Mouse (Mus musculus) neural tube, embryonic 15.5 days (tissue): ENCODE results near the gene Cdh22. TPM values are rescaled to one million over a fixed set of nuclear protein-coding genes. Genes with fewer than 3 reads are reported as not detected.

Experiments
- ATAC-seq: fragments of 200-750 bp; cut with Nextera tagmentation; 2 replicates; pipeline ENCODE4 v1.8.0; 2017; ENCODE audit warnings: mild to moderate bottlenecking, moderate TSS enrichment, moderate library complexity; ENCODE audit not compliant: low FRiP score
- H3K27ac ChIP-seq: fragments of 300-500 bp; sonication (generic); replicated peaks from 2 replicates; pipeline ENCODE4 v1.5.1; 2015; ENCODE audit warnings: mild to moderate bottlenecking, inconsistent platforms
- H3K27me3 ChIP-seq: fragments of 300-500 bp; sonication (generic); replicated peaks from 2 replicates; pipeline ENCODE4 v1.6.1; 2015; ENCODE audit warnings: inconsistent platforms
- H3K36me3 ChIP-seq: fragments of 300-500 bp; sonication (generic); 2 replicates; pipeline ENCODE4 v1.6.1; 2015; ENCODE audit warnings: inconsistent platforms
- H3K4me1 ChIP-seq: fragments of 300-500 bp; sonication (generic); 2 replicates; pipeline ENCODE4 v1.6.1; 2015; ENCODE audit warnings: inconsistent platforms
- H3K4me2 ChIP-seq: fragments of 300-500 bp; sonication (generic); 2 replicates; pipeline ENCODE4 v1.6.1; 2015; ENCODE audit warnings: inconsistent platforms, mild to moderate bottlenecking, moderate library complexity
- H3K4me3 ChIP-seq: fragments of 300-500 bp; sonication (generic); replicated peaks from 2 replicates; pipeline ENCODE4 v1.5.1; 2015; ENCODE audit warnings: mild to moderate bottlenecking, inconsistent platforms
- H3K9ac ChIP-seq: fragments of 300-500 bp; sonication (generic); replicated peaks from 2 replicates; pipeline ENCODE4 v1.6.1; 2015; ENCODE audit warnings: mild to moderate bottlenecking, inconsistent platforms
- H3K9me3 ChIP-seq: fragments of 300-500 bp; sonication (generic); replicated peaks from 2 replicates; pipeline ENCODE4 v1.6.1; 2016; ENCODE audit warnings: inconsistent platforms
- WGBS: fragments of 180-500 bp; shearing (Covaris S2); methylation state at CpG from one replicate; pipeline ENCODE4 v1.1.7; 2015; ENCODE audit warnings: mixed read lengths; 5-methylcytosine and 5-hydroxymethylcytosine counted together
- polyA plus RNA-seq: library from polyadenylated mRNA; unstranded; fragments of >200 nt; fragmentation: Nextera tagmentation; extraction: Ambion mirVana; gene quantifications from 2 replicates; pipeline ENCODE4 v1.2.1, GENCODE M21; 2015

Cdh22 gene
- polyA plus RNA-seq, 1 experiment from 2014 or later, result 15.2 TPM

DNA sequence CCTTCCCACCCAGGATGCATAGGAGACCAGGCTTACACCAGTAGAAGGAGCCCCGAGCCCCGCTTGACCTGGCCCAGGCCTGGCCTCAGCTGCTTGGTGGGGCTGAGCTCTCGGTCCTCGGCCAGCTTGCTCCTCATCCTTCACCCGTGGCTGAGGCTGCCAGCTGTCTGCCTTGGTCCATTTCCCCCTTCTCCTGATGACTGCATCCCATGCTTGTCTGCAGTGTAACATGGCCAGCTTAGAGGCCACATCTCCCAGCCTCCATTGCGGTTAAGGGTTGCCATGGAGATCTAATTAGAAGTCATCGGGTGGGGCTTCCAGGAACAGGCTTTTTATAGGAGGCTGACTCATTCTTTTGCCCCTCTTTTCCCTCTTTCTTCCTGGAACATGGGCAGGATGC, 29.2 kb upstream of the Cdh22 start:
- no peak for ATAC-seq
- Histone ChIP-seq H3K36me3 (no peaks in the 10 kb centered on the region), H3K27ac (no peak overlapping the region), H3K4me3 (no peak overlapping the region), H3K27me3 (peaks cover 19% of the 10 kb centered on the region), H3K9me3 (no peaks in the 10 kb centered on the region), H3K9ac (no peak overlapping the region), H3K4me2 (no peak overlapping the region), H3K4me1 (peaks cover 23% of the 10 kb centered on the region)
- WGBS, result 44% methylated on average over 7 of the region's 7 CpGs

DNA sequence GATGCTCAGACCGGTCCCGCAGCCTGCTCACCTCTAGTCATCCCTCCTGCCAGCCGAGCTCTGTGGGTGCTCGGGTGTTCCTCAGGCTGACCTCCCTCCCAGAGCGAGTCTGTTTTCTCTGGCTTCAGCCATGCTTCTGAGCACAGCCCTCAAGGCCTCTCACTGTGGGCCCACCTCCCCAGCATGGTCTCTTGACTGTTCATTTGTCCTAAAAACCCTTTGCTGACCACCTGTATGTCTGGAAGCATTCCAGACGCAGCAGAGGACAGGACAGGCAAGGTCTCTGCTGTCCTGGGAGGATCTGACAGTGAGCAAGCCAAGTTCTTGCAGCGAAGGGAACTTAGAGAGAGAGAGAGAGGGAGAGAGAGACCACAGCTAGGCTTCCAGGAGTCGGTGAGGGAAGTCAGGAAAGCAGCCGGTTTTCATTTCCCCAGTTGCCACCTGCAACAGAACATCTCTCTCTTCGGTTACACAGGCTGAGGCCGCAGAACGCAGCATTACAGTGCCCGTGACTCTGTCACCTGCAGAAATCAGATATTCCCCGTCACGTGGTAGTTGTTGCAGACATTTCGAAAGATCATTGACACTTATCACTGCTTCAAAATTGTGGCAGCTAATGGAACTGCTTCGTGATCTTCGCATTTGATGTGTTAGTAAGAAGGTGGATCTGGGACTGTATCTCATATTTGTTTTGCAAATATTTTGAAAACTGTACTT, 27.8 kb upstream of the Cdh22 start:
- no peak overlapping the region for H3K4me2 ChIP-seq
- H3K27me3 ChIP-seq, result peaks cover 23% of the 10 kb centered on the region
- H3K4me1 ChIP-seq, result peaks cover 28% of the 10 kb centered on the region
- ATAC-seq, result no peak
- H3K9me3 ChIP-seq, result no peaks in the 10 kb centered on the region
- H3K4me3 ChIP-seq, result no peak overlapping the region
- H3K27ac ChIP-seq, result no peak overlapping the region
- no peaks in the 10 kb centered on the region for H3K36me3 ChIP-seq
- 72% methylated on average over 18 of the region's 18 CpGs for WGBS
- no peak overlapping the region for H3K9ac ChIP-seq

DNA sequence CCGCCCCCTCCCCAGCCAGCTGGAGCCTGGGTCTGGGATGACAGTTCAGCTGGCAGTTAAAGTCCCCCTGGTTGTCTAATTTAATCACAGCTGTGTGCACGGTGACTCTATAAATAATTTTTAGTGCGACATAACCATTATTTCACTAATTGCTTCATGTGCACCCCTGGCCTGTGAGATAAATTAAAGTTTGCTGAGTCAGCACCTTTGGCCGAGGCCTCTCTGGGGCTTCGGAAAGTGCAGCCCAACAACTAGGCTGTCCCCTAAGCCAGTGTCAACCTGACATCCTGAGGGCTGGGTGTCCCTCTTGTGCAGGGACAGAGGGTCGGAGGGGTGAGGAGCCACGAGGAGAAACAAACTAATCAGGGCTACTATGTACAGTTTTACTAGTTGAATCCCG, 25.2 kb upstream of the Cdh22 start:
- Histone ChIP-seq H3K4me1 (peaks cover 22% of the 10 kb centered on the region), H3K9me3 (no peaks in the 10 kb centered on the region), H3K4me2 (no peak overlapping the region)

DNA sequence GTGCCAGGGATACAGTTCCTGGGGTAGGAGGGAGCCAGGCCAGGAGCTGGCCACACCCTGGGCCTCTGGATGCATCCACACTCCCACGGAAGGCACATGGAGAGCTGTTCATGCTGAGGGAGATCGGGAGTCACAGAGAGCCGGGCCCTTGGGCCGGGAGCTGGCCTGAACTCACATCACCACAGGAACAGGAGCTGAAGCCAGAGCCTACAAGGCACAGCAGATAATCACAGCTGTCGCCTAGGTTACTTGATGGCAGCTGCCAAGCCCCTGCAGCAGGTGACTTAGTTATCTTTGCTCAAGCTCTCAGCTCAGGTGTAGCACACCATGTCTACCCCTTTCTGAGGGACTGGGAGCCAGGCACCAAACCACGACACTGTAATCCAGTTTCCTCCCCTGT, 23.7 kb upstream of the Cdh22 start:
- no peak overlapping the region for H3K4me2 ChIP-seq
- 68% methylated on average over 6 of the region's 6 CpGs for WGBS
- no peak for ATAC-seq
- no peaks in the 10 kb centered on the region for H3K9me3 ChIP-seq
- H3K27ac ChIP-seq, result no peak overlapping the region
- H3K9ac ChIP-seq, result no peak overlapping the region
- no peaks in the 10 kb centered on the region for H3K36me3 ChIP-seq
- H3K27me3 ChIP-seq, result peaks cover 52% of the 10 kb centered on the region
- H3K4me3 ChIP-seq, result no peak overlapping the region
- H3K4me1 ChIP-seq, result peaks cover 29% of the 10 kb centered on the region

More for the DNA sequence above, 25.2 kb upstream of the Cdh22 start:
- Histone ChIP-seq H3K27ac (no peak overlapping the region), H3K9ac (no peak overlapping the region), H3K36me3 (no peaks in the 10 kb centered on the region), H3K27me3 (peaks cover 39% of the 10 kb centered on the region), H3K4me3 (no peak overlapping the region)
- ATAC-seq, result 0 out of 2 replicates have a peak, but pooled peaks have one; percentile 35
- WGBS, result 43% methylated on average over 8 of the region's 8 CpGs

DNA sequence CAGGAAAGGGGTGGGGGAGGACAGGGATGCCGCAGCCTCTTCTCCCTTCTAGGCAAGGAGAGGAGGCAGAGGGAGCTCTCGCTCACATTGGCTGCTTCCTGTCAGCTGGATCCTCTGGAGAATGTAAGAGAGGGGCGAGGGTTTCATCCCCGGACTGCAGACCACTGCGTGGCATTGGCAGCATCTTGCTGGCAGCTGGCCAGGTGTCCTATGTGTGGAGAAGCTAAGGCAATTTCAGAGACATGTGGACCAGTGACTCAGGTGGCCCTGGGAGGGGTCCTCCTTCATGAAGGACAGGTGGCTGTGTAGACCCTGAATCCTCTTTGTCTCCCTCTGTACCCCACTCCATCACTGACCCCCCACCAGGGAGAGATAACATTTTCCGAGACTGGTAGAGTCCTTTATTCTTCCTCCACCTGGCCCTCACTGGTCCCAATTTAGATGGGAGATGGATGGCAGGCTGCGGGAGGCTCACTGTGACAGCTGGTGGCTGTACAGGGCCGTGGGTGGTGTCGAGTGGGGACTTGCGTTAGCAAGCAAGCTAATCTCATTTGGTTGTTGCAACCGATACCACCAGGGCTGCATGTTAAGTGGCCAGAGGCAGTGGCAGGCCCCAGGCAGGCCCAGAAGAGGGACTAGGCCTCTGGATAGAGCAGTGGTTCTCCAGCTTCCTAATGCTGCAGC, 22.6 kb upstream of the Cdh22 start:
- Histone ChIP-seq H3K4me3 (no peak overlapping the region), H3K27ac (no peak overlapping the region), H3K36me3 (no peaks in the 10 kb centered on the region), H3K4me1 (peaks cover 29% of the 10 kb centered on the region), H3K9me3 (no peaks in the 10 kb centered on the region), H3K4me2 (no peak overlapping the region), H3K9ac (no peak overlapping the region), H3K27me3 (peaks cover 56% of the 10 kb centered on the region)
- 36% methylated on average over 11 of the region's 11 CpGs for WGBS
- ATAC-seq, result no peak

DNA sequence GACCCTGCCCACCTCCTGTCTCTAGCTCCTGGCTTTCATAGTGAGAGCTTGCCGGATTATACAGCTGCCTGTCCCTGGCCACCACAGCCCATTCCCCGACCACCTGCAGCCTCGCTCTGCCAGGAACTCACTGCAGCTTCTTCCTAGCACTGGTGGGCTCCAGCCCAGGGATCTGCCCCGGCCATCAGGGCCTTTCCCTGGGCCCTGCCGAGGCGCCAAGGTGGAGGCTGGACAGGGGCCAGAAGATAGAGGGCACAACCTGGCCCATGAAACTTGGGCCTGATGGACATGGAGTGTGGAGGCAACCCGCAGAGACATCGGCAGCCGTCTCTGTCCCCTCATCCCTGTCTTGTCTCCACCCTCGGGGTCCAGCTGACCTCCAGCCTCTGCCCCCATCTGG, 21.6 kb upstream of the Cdh22 start:
- H3K36me3 ChIP-seq, result no peaks in the 10 kb centered on the region
- peaks cover 55% of the 10 kb centered on the region for H3K27me3 ChIP-seq
- ATAC-seq, result no peak
- H3K4me1 ChIP-seq, result peaks cover 29% of the 10 kb centered on the region
- 71% methylated on average over 10 of the region's 10 CpGs for whole genome bisulfite sequencing
- no peak overlapping the region for H3K27ac ChIP-seq
- H3K4me3 ChIP-seq, result no peak overlapping the region
- H3K9me3 ChIP-seq, result no peaks in the 10 kb centered on the region
- no peak overlapping the region for H3K9ac ChIP-seq
- no peak overlapping the region for H3K4me2 ChIP-seq

DNA sequence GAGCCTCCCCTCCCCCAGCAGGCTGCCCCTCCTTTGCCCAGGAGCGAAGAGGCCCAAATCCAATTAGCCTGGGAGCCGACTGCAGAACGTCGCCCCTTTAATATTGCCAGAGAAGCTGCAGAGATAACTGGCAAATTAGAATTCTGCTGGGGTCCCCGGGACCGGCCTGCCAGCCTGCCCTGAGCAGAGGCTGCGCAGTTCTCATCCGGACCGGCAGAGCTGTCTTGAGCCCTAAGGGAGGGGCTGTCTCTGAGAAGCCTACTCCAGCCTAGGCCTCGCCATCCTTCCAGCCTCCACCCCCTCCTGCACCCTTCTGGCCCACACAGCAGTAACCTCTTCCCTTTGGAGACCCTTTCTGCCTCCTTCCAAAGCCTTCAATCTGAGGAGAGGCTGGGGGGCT, 19.2 kb upstream of the Cdh22 start:
- H3K4me3 ChIP-seq, result no peak overlapping the region
- H3K4me1 ChIP-seq, result peaks cover 24% of the 10 kb centered on the region
- peaks cover 54% of the 10 kb centered on the region for H3K27me3 ChIP-seq
- H3K9ac ChIP-seq, result no peak overlapping the region
- WGBS, result 8% methylated on average over 10 of the region's 10 CpGs
- 0 out of 2 replicates have a peak, but pooled peaks have one; percentile 51 for ATAC-seq
- H3K36me3 ChIP-seq, result no peaks in the 10 kb centered on the region
- no peak overlapping the region for H3K4me2 ChIP-seq
- H3K9me3 ChIP-seq, result no peaks in the 10 kb centered on the region
- H3K27ac ChIP-seq, result no peak overlapping the region

DNA sequence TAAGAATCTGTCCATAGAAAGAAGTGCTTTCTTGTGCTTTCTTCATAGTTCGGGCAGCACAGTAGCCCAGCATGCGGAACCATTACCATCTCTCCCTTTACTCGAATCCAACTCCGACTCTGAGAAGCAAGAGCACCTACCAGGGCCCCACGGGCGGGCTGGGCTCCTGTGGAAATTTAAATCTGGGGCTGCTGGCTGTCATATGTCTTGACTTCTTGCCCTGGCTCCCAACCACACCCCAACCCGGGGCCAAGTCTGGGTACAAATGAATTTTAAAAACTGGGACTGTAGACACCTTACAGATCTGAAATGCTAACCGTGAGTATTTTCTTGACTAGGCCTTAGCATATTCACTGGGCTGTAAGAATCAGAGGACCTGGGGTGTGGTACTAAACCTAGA, 18.6 kb upstream of the Cdh22 start:
- 84% methylated on average over 8 of the region's 8 CpGs for WGBS
- Histone ChIP-seq H3K4me3 (no peak overlapping the region), H3K9me3 (no peaks in the 10 kb centered on the region), H3K27ac (no peak overlapping the region), H3K9ac (no peak overlapping the region), H3K4me2 (no peak overlapping the region), H3K36me3 (no peaks in the 10 kb centered on the region), H3K27me3 (peaks cover 54% of the 10 kb centered on the region), H3K4me1 (peaks cover 21% of the 10 kb centered on the region)
- no peak for ATAC-seq

DNA sequence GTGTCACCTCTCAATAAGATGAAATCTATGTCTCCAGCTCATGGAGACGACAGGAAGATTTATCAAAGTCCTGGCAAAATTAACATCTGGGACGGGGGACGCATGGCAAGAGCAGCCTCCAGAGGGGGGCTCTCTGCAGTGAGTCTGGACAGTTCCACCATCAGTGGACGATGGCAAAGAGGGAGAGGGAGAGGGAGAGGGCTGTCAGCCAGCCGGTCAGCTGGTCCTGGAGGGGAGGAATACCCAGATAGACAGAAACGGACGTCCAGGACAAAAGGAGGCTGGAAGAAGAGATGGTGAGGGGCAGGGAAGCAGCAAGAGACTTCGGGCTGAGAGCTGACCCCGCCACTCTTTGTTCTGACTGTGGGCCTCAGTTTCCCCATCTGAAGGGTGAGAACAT, 18.1 kb upstream of the Cdh22 start:
- Histone ChIP-seq H3K36me3 (no peaks in the 10 kb centered on the region), H3K4me3 (no peak overlapping the region), H3K4me1 (peaks cover 21% of the 10 kb centered on the region), H3K27me3 (peaks cover 50% of the 10 kb centered on the region), H3K4me2 (no peak overlapping the region), H3K9me3 (no peaks in the 10 kb centered on the region), H3K27ac (no peak overlapping the region), H3K9ac (no peak overlapping the region)
- WGBS, result 49% methylated on average over 9 of the region's 9 CpGs
- no peak for ATAC-seq

DNA sequence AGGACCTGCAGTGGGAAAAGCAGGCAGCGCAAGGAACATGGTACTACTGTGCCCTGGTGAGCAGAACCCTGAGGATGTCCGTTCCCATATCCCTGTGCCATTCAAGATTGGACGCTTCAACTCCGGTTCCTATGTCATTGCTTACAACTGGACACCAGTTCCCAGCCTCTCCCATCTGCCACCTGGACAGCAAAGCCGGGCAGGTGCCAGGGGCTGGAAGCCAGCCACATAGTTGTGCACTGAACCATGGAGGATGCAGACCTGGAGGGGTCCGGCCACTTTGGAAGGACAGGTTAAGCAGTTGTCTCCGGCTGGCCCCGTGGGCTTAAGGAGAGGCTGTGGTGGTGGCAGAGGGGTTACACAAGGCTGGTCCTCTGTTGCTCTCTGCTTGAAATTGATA, 17.7 kb upstream of the Cdh22 start:
- no peak overlapping the region for H3K27ac ChIP-seq

DNA sequence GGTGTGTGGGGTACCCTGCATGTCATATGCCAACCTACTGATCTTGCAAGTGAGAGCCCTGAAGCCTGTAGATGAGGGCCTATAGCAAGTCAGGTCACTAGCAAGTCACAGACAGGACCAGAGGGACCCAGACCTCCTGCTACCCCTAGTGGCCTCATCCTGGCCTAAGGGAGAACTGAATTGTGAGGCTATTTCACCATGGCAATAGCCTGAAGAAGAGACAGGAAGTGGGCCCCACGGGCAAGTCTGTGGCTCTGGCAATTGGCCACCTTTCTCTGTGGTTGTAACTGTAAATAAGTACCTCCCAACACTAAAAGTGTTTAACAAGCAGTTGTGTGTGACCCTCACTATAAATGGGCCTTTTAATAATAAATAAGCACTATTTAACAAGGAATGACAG, 16.2 kb upstream of the Cdh22 start:
- Histone ChIP-seq H3K4me1 (peaks cover 13% of the 10 kb centered on the region), H3K27me3 (peaks cover 49% of the 10 kb centered on the region), H3K36me3 (no peaks in the 10 kb centered on the region), H3K27ac (no peak overlapping the region), H3K4me3 (no peak overlapping the region), H3K9ac (no peak overlapping the region), H3K9me3 (no peaks in the 10 kb centered on the region), H3K4me2 (no peak overlapping the region)
- 22% methylated on average over 1 of the region's 1 CpGs for WGBS
- ATAC-seq, result no peak

More for the DNA sequence above, 17.7 kb upstream of the Cdh22 start:
- H3K9ac ChIP-seq, result no peak overlapping the region
- no peak for ATAC-seq
- no peak overlapping the region for H3K4me2 ChIP-seq
- H3K36me3 ChIP-seq, result no peaks in the 10 kb centered on the region
- H3K27me3 ChIP-seq, result peaks cover 51% of the 10 kb centered on the region
- peaks cover 18% of the 10 kb centered on the region for H3K4me1 ChIP-seq
- no peaks in the 10 kb centered on the region for H3K9me3 ChIP-seq
- WGBS, result 86% methylated on average over 8 of the region's 8 CpGs
- H3K4me3 ChIP-seq, result no peak overlapping the region

DNA sequence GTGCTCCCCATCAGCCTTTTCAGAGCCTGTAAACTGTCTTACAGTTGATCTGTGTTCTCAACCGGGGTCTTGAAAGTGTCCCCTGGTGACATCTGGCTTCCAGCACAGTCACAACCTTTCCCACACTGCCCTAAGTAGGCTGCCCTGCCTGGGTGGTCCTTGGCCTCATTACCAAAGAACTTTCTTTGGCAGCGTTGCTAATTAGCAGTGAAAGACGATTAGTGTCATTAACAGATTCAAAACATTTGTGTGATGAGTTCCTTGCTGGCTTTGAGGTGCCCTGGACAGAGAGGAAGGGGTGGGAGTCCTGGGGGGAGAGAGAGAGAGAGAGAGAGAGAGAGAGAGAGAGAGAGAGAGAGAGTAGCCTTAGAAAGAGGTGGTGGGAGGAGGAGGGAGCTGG, 14.3 kb upstream of the Cdh22 start:
- Histone ChIP-seq H3K4me3 (no peak overlapping the region), H3K27me3 (peaks cover 42% of the 10 kb centered on the region), H3K27ac (no peak overlapping the region), H3K4me1 (peaks cover 5% of the 10 kb centered on the region), H3K9me3 (no peaks in the 10 kb centered on the region), H3K4me2 (no peak overlapping the region), H3K9ac (no peak overlapping the region), H3K36me3 (no peaks in the 10 kb centered on the region)
- 6% methylated on average over 3 of the region's 3 CpGs for WGBS
- ATAC-seq, result no peak
